Mouse (Mus musculus): Measurements from ENCODE around the gene Mest.

Mest gene

DNA sequence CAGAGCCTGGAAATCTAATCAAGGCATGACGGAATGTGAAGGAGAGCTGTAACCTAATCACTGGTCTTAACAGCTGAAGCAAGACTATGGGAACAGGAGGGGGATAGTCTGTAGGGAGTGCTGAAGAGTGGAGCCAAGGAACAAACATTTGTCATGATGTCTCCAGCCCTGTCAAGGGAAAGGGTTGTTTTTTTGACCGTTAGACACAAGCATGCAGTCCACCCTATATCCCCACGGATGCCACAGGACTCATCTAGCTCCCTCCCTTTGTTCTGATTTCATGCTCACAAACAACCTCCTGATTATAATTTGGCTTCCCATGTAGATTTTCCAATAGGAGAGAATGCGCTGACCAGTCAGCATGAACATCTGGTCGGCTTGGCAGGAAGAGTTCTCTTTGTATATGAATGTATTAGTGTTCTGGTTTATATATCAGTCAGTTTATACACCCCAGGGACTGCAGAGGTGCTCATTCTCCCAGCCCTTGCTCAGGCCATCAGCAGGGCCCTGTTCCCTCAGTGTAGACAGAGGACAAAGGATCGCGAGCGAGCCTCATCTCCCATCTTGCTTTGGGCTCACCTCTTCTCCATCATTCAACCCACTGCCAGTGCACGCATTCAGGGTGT lies 19.3 kb upstream of the Mest start:
- in situ Hi-C loops (cut with MboI, MseI): loop anchor here (5.0 to 10.0 kb wide), 2 partner anchors 98 to 101 kb away; no protein-coding TSS in a partner anchor

DNA sequence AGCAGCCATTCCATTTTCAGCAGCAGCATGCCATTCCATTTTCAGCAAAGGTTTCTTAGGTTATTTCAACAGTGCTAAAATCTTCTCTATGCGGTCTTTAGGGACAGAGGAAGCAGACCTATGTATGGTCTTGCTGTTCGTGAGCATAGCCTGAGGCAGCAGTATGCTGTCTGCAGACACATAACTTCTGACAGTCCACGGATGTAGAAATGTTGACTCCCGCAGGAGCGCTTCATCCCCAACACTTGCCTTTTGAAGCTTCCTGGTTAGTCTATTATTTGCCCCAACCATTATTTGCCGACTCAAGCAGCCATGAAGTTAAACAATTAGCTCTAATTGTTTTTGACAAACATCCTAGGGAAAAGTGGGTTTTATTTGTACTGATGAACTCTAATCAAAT lies 14.2 kb upstream of the Mest start:
- in situ Hi-C loops (cut with MboI, MseI): loop anchor here (5.0 to 10.0 kb wide), 2 partner anchors 77 to 96 kb away; no protein-coding TSS in a partner anchor

DNA sequence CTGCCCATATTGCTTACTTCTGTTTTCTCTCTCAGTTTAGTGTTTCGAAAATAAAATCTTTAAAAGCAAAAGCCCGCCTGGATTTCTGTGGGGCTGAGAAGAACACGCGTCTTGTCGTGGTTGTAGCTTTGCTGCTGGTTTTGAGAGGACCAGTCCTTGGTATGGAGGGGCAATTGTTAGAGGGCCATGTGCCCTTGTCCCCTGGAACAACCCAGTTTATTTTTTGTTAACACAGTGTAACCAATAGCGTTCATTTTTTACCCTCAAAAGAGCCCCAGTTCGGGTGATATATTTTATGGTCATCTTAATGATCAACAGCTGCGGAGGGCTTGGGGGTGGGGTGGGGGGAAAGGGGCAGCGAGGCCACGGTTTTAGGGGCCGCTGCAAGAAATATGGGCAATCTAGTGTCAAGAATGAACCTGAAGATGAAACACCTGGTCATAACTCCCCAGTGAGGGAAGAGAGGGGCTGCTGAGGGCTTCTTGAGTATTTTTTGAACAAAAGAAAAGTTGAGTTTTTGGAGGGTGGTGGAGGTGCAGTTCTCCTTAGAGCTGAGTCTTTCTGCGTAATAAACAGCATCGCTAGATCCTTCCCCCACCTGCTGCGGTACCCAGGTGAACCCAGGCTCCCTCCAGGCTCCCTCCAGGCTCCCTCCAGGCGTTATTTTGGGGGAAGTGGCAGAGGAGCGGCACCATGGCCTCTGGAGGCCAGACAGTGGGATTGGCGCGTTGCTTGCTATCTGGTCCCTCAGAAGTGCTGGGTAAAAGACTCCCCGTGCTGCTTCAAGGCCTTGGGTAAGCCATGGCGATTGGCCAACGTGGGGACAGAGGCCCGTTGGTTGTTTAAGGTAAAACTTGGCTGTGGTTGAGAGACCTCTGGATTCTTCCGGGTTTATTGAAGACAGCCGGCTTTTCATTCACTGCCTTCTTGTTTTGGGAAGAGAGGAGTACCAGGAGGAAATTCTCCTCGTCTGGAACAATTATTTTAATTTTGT lies 12.7 kb upstream of the Mest start:
- in situ Hi-C loops (cut with MboI, MseI): loop anchor here in 1 of 2 experiments (10.0 kb wide), 1 partner anchor 1846 kb away; no protein-coding TSS in a partner anchor

DNA sequence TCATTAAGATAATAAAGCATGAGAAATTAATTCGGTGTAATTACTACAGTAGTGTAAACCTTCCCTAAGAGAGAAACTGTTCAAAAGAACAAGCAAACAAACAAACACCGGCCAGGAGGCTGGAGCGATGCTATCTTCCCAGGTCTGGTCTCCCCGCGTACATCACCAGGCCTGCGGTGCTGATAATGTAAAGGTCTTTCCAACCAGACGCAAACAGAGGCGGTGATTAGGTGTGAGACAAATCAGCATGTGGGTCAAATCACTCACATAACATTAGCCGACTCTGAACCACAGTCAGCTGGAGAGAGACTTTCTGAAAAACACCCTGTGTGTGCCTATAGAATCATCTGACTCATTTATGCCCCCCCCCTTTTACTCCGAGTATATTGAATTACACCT lies 12.0 kb upstream of the Mest start:
- in situ Hi-C loops (cut with MboI, MseI): loop anchor here in 1 of 2 experiments (10.0 kb wide), 1 partner anchor 1847 kb away; no protein-coding TSS in a partner anchor

DNA sequence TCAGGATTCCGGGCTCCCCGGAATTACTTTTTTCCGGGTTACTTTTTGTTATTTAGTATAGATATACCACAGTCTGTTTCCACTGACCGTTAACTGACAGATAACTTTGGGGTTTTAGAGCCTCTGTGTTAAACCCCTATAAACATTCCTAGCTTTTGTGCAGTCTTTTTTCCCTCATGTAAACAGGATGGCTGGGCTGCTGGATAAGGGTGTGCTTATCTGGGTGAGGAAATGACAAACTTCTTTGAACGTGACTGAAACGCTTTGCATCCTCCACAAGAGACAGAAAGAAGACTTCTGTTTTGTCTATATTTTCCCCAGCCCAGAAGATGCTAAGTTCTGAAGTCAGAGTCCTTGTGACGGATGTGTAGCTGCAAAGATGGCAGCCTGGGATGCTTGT lies 10.9 kb upstream of the Mest start:
- in situ Hi-C loops (cut with MboI, MseI): loop anchor here in 1 of 2 experiments (10.0 kb wide), 1 partner anchor 1848 kb away; no protein-coding TSS in a partner anchor

DNA sequence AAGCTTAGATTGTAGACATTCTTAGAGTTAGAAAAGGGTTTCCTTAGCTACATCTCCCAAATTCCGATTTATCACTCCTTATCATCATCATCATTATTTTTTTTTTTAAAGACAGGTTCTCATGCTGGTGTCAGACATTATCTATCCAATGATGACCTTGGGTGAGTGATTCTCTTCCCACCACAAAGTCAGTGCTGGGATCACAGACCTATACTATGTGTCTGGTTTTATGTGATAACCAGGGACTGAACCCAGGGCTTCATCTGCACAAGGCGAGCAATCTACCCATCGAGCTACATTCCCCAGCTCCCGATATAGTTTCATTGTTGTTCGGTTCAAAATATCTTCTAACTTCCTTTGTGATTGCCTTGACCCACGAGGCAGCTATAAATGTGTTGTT lies 9.9 kb upstream of the Mest start:
- in situ Hi-C loops (cut with MboI, MseI): loop anchor here in 1 of 2 experiments (10.0 kb wide), 1 partner anchor 1849 kb away; no protein-coding TSS in a partner anchor

DNA sequence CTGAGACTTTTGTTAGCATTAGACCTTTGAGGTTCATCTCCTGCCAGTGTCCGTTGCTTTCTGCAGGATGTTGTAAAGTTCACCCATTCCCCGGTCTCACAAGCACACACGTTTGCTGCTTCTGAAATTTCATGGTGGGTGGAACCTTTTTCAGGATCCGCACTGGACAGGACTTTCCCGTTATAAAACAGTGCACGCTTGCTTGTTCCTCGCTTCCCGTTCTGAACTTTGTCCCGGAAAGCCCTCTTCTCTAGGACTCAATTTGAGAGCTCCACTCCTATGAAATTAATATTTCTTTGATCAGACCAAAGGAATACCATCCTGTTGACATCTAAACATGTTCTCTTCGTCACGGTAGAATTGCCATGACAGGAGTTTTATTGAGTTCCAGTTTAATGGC lies 9.5 kb upstream of the Mest start:
- in situ Hi-C loops (cut with MboI, MseI): loop anchor here in 1 of 2 experiments (10.0 kb wide), 1 partner anchor 1849 kb away; no protein-coding TSS in a partner anchor

- in situ Hi-C loops (cut with MboI, MseI): loop anchor here in 1 of 2 experiments (10.0 kb wide), 1 partner anchor 1850 kb away; no protein-coding TSS in a partner anchor
Observed at GRCm38 (mm10) chr6:30714891-30715471, 8.4 kb upstream of the Mest start.

- in situ Hi-C loops (cut with MboI, MseI): loop anchor here in 1 of 2 experiments (10.0 kb wide), 1 partner anchor 1852 kb away; no protein-coding TSS in a partner anchor
Observed at GRCm38 (mm10) chr6:30716796-30717195, 6.6 kb upstream of the Mest start.

- in situ Hi-C loops (cut with MboI, MseI): loop anchor here in 1 of 2 experiments (10.0 kb wide), 1 partner anchor 122 kb away; no protein-coding TSS in a partner anchor
Observed at GRCm38 (mm10) chr6:30722385-30723164, 772 bp upstream of the Mest start.

DNA sequence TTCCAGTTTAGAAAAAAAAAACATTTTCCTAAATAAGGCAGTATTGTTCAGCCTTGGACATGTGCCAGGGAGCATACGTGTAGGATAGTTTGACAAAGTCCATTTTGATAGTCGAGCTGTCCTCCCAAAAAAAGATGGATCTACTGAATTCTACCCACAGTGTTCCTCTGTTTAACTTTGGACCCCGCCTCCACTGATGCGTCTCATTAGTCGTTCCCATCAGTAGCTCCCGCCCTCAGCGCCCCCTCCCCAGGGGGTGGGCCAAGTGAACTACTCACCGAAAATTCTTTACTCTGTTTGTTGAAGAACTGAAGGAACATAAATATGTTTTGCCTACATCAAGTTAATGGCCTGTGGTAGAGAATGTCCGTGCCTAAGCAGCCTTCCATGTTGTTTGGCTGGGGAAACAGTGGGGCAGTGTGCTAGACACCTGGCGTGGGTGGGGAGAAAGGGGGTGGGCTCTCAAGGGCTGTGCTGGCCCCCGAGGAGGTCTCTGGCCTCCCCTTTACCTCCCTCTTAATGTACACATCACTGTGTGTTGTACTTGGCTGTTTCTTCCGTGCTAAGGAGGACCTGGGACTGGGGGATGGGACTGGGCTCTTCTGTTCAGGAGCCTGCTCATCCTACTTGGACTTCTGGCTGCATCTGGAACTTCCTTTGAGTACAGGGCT lies 7.1 kb downstream of the Mest start:
- in situ Hi-C loops (cut with MboI, MseI): no loop called here

- in situ Hi-C loops (cut with MboI, MseI): no loop called here
Observed at GRCm38 (mm10) chr6:30732571-30733130, 9.3 kb downstream of the Mest start.

GRCm38 (mm10) chr6:30734465-30734864 lies 11.1 kb downstream of the Mest start:
- in situ Hi-C loops (cut with MboI, MseI): no loop called here

DNA sequence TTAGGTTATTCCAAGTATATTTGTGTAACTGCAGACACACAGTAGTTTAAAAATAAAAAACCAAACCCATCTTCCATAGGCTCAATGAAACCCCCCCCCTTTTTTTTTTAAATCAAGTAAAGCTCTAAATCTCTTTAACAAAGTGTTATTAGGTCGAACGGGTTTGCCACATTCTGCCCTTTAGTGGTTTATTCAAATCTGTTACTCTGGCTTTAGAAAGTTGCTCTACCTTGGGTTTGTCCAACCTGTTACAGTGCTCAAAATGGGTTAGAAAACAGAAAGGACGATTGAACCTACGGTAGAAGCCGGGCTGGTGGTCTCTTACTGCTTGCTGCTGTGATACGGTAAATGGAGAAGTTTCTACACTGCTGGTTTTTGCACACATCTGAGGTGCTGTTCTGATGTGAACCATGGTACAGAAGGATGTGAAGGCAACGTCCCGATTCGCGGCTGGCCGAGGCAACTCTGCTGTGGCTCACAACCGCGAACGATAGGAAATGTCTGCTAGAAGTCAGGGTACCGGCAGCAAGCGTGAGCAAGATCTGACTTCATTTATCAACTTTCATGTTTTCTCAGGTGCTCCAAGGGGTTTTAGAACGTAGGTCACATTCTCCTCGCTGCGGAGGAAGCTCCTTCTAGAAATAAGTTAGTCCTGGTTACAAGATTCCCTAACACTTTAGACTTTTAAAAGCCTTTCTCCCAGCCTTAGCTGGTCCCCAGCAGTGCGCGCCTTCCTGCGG lies 11.8 kb downstream of the Mest start:
- in situ Hi-C loops (cut with MboI, MseI): loop anchor here (5.0 kb wide), 5 partner anchors 38 to 237 kb away; no protein-coding TSS in a partner anchor

DNA sequence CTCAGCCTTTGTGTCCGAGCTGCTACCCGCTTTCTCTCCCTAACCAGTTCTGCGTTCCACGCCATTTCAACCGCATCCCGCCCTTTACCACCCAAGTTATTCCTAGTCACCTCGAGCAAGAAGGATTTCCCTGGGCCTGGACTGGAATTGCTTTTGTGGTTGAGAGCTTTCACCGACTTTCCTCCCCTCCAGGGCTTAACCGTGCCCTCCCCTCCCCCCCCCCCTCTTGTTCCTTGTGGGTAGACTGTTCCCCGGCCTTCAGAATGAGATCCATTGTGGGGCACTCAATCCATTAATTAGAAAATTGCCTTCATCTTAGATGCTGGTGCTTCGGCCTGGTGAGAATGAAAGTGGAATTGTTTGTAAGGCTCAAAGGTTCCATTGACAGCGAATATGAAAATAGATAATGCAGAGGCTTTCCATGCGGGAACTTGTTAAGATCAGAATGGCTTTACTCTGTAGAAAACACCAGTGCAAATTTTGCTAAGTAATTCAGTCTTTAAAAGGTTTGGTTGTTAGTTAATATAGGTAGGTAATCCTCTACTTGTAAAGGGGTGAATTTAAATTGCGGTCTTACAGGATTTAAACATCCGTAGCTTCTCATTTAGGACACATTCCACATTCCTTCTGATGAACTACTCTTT lies 12.5 kb downstream of the Mest start:
- in situ Hi-C loops (cut with MboI, MseI): loop anchor here (5.0 kb wide), 5 partner anchors 39 to 236 kb away; no protein-coding TSS in a partner anchor

DNA sequence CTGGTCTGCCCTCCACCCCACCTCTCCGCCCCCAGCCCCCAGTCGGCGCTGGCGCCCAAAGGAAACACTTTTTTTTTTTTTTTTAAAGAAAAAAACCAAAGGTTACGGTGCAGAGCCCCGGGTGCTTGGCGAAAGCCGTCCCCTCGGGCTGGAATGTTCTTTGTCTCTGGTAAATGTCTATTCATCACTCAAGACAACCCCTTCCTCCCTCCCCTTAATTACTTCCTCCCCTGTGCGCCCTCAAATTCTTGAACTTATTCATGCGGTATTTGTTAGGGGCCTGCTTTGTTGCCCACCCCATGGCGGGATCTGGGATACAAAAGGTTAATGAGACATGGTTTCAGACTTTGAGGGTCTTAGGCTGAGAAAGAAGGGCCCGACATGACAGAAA lies 13.0 kb downstream of the Mest start:
- in situ Hi-C loops (cut with MboI, MseI): loop anchor here (5.0 kb wide), 5 partner anchors 39 to 236 kb away; no protein-coding TSS in a partner anchor

DNA sequence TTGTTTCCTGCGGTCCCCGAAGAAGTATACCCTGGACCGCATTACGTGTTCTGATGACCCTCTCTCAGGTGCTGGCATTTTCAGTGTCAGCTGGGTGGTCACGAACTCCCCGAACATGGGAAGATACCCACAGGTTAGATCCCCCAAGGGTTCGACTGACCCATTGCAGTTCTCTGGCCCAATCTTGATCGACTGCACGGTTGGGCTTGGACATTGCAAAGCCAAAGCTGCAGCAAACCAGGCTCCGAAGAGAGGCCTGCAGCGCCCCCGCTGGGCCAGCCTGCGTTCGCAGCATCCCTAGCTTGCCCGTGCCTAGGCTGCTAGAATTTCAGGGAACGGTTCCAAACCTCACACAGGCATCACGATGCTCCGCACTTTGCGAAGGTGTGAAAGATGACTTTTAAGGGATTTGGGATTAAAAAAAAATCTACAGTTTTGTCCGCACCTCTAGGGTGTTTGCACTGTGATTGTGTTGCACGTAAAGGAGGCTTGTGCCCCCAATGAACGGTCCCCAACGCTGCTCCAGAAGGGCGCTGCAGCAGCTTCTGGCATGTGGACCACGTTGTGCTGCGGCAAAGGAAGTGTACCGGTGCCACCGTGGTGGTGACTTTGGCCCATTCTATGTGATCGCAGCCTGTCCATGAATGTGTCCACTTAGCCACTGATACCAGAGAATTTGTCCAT lies 13.7 kb downstream of the Mest start:
- in situ Hi-C loops (cut with MboI, MseI): loop anchor here (5.0 kb wide), 5 partner anchors 40 to 235 kb away; no protein-coding TSS in a partner anchor
